Mouse (Mus musculus) cerebellum, adult 2 months (tissue): ENCODE results near the gene Ifna6. TPM values are rescaled to one million over a fixed set of nuclear protein-coding genes. Genes with fewer than 3 reads are reported as not detected.

ENCODE experiments used
- DNase-seq, 2 experiments: peaks; one replicate each; pipeline ENCODE4 v3.0.0; 2021
- H3K27ac ChIP-seq: fragments of 200-500 bp; 2 replicates; pipeline ENCODE4 v1.5.1; 2012; ENCODE audit warnings: low read length, control low read depth, inconsistent platforms; ENCODE audit not compliant: insufficient read depth
- H3K27me3 ChIP-seq: fragments of 200-500 bp; 2 replicates; pipeline ENCODE4 v1.6.1; 2012; ENCODE audit warnings: inconsistent platforms, mild to moderate bottlenecking, low read length, moderate library complexity; ENCODE audit not compliant: control insufficient read depth, insufficient read depth
- H3K4me1 ChIP-seq: fragments of 200-500 bp; 2 replicates; pipeline ENCODE4 v1.6.1; 2011; ENCODE audit warnings: low read length; ENCODE audit not compliant: control insufficient read depth, insufficient read depth
- H3K4me3 ChIP-seq: fragments of 200-500 bp; replicated peaks from 2 replicates; pipeline ENCODE3; 2011; ENCODE audit warnings: mild to moderate bottlenecking, low read depth, low read length, control low read depth; ENCODE audit not compliant: insufficient read depth
- CTCF ChIP-seq: fragments of 200-500 bp; IDR thresholded peaks from 2 replicates; pipeline ENCODE4 v1.5.1; 2011; ENCODE audit warnings: low read depth, mild to moderate bottlenecking, control low read depth, low read length, moderate library complexity, borderline replicate concordance; ENCODE audit not compliant: insufficient read depth
- POLR2A ChIP-seq: fragments of 200-500 bp; IDR thresholded peaks from 2 replicates; pipeline ENCODE4 v1.6.1; 2011; ENCODE audit warnings: low read length, control low read depth, borderline replicate concordance; ENCODE audit not compliant: insufficient read depth
- WGBS: fragments of 180-500 bp; shearing (Covaris S2); methylation state at CpG from one replicate; pipeline ENCODE4 v1.1.7; 2018; 5-methylcytosine and 5-hydroxymethylcytosine counted together
- polyA plus RNA-seq: library from polyadenylated mRNA; depleted of rRNA; stranded (reverse); fragments of >200 nt; gene quantifications from 2 replicates; pipeline ENCODE4 v1.2.3, GENCODE M21; 2012; rRNA removed

Ifna6 gene
- polyA plus RNA-seq, 1 experiment: not detected

DNA sequence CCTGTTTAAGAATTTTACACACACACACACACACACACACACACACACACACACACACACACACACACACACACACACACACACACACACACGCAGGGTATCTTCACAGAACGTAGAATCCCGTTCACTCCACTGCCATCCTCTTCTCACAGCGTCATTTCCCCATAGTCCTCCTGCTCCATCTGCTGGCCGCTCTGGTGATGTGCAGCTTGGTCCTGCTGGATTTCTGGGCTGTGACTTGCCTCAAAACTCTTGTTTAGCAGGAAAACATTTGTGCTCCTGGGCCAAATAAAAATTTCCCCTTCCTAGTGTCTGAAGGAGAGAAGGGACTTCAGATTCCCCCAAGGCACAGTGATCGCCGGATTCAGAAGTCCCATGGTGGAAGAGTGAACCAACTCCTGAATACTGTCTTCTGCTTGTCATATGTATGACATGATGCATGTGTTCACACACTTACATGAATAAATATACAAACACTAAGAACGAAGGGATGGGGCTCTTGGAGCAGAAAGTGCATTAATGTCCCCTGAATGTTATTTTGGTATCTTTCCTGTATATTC is 40.2 kb downstream of the Ifna6 start:
- TF ChIP-seq POLR2A: no peak
- TF ChIP-seq CTCF: peak; percentile 89
- WGBS: 1% methylated on average over 8 of the region's 8 CpGs
- Histone ChIP-seq H3K27ac (no peak overlapping the region), H3K27me3 (no peaks in the 10 kb centered on the region; the same call in 1 of the 2 replicates), H3K4me3 (peak overlapping the region; percentile 69), H3K4me1 (no peaks in the 10 kb centered on the region)
- DNase-seq: peak; percentile 59 to 72

DNA sequence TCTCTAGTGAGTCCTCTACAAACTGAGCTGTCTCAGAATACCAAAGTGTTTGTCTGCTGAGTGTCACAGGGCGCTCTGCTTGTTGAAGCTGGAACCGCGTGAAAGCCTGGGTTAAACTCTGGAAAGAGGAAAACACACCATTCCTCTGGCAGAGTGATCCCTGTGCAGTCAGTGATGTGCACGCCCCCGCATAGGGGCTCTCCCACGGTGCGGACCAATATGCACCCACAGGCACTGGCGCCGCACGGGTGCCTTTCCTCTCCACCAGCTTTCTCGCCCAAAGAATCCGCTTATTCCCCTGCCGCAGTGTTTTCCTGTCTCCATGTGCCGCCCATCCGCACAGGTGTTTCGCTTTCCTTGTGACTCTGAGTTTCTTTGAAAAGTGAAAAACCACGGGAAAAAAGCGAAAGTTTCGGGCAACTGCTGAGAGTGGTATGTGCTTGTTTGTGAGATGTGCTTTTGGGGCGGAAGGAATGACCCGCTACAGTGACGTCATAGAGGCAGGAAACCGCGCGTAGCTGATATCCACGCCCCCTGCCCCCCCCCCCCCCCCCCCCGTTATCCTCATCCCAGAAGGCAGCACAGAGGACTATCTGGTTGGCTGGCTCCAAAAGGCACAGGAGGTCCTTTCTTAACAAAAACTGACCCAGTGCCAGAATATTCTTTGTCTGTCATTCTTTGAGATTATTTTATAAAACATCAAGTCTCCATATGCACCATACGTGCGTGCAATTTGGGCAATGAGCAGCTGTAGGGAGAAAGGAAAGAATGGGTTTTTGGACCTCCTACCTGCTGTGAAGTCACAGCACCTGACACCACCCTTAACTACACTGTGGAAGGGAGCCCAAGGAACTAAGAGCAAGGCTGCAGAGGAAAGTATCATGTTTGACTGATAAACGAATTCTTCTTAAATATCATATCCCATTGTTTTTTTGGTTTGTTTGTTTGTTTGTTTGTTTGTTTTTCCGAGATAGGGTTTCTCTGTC is 41.0 kb downstream of the Ifna6 start:
- 7% methylated on average over 31 of the region's 31 CpGs for WGBS
- Histone ChIP-seq H3K4me1 (no peaks in the 10 kb centered on the region), H3K4me3 (peak overlapping the region; percentile 69), H3K27ac (no peak overlapping the region), H3K27me3 (no peaks in the 10 kb centered on the region; the same call in 1 of the 2 replicates)
- DNase-seq: peak; percentile 4 to 19
- no peak for TF ChIP-seq CTCF
- no peak for TF ChIP-seq POLR2A

DNA sequence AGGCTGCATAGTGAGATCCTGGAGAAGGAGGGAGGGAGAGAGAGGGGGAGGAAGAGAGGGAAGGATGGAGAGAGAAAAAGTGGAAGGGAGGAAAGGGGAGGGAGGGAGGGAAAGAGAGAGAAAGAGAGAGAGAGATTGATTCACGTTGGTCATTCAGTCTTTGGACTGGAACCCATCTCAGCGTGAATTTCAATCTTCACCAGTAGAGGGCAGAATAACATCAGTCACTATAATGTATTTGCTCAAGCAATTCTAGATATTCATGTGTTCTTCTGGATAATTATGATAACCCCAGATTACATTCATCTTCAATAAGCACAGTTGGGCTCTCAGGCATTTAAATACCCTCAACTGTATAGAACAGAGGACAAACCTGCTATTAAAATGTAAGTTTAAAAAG is 45.5 kb downstream of the Ifna6 start:
- DNase-seq: peak in 1 of 2 experiments; percentile 14
- H3K4me3 ChIP-seq: no peak overlapping the region
- no peaks in the 10 kb centered on the region for H3K4me1 ChIP-seq
- 2% methylated on average over 2 of the region's 2 CpGs for WGBS
- H3K27ac ChIP-seq: no peak overlapping the region
- H3K27me3 ChIP-seq: no peaks in the 10 kb centered on the region
- TF ChIP-seq CTCF (peak; percentile 21; the same call in 1 of the 2 replicates), POLR2A (no peak)

GRCm38 (mm10) chr4:88875435-88876095 is 48.3 kb downstream of the Ifna6 start:
- no peak for DNase-seq
- no peak for TF ChIP-seq CTCF
- TF ChIP-seq POLR2A: no peak
- no peak overlapping the region for H3K4me3 ChIP-seq
- 80% methylated on average over 4 of the region's 4 CpGs for WGBS
- no peak overlapping the region for H3K27ac ChIP-seq
- H3K27me3 ChIP-seq: no peaks in the 10 kb centered on the region
- no peaks in the 10 kb centered on the region for H3K4me1 ChIP-seq

- TF ChIP-seq POLR2A (no peak), CTCF (no peak)
- no peak overlapping the region for H3K27ac ChIP-seq
- no peaks in the 10 kb centered on the region for H3K27me3 ChIP-seq
- 79% methylated on average over 4 of the region's 4 CpGs for WGBS
- no peak for DNase-seq
- H3K4me1 ChIP-seq: no peaks in the 10 kb centered on the region
- H3K4me3 ChIP-seq: no peak overlapping the region
Measured at GRCm38 (mm10) chr4:88876520-88876919, 49.3 kb downstream of the Ifna6 start.

Other genes starting within 250 kb of the Ifna6 start
- not detected in 2 replicates for gene Ifna9, start 235.0 kb upstream of the Ifna6 start, polyA plus RNA-seq
- not detected in 2 replicates for gene Ifna12, start 224.0 kb upstream of the Ifna6 start, polyA plus RNA-seq
- gene C87499, start 193.0 kb upstream of the Ifna6 start, polyA plus RNA-seq: not detected in 2 replicates
- gene Ifna13, start 183.0 kb upstream of the Ifna6 start, polyA plus RNA-seq: not detected in 2 replicates
- gene Ifna16, start 150.5 kb upstream of the Ifna6 start, polyA plus RNA-seq: not detected in 2 replicates
- not detected in 2 replicates for gene Ifna2, start 143.5 kb upstream of the Ifna6 start, polyA plus RNA-seq
- not detected in 2 replicates for gene Ifnab, start 136.1 kb upstream of the Ifna6 start, polyA plus RNA-seq
- gene Gm26566, start 105.6 kb upstream of the Ifna6 start, polyA plus RNA-seq: 0.59 and 1.2 TPM in 2 replicates
- 43.6 and 44.7 TPM in 2 replicates for gene Klhl9, start 105.0 kb upstream of the Ifna6 start, polyA plus RNA-seq
- not detected in 2 replicates for gene Gm13271, start 72.5 kb upstream of the Ifna6 start, polyA plus RNA-seq
- gene Gm13283, start 67.3 kb upstream of the Ifna6 start, polyA plus RNA-seq: not detected in 2 replicates
- not detected in 2 replicates for gene Gm13290, start 53.6 kb upstream of the Ifna6 start, polyA plus RNA-seq
- not detected in 2 replicates for gene Gm13289, start 50.5 kb upstream of the Ifna6 start, polyA plus RNA-seq
- not detected in 2 replicates for gene Gm13272, start 47.6 kb upstream of the Ifna6 start, polyA plus RNA-seq
- not detected in 2 replicates for gene Ifnz, start 45.3 kb upstream of the Ifna6 start, polyA plus RNA-seq
- gene Gm13276, start 41.7 kb upstream of the Ifna6 start, polyA plus RNA-seq: not detected in 2 replicates
- gene Gm13277, start 38.8 kb upstream of the Ifna6 start, polyA plus RNA-seq: not detected in 2 replicates
- not detected in 2 replicates for gene Gm13278, start 35.9 kb upstream of the Ifna6 start, polyA plus RNA-seq
- gene Gm13275, start 32.9 kb upstream of the Ifna6 start, polyA plus RNA-seq: not detected in 2 replicates
- not detected in 2 replicates for gene Gm13279, start 30.0 kb upstream of the Ifna6 start, polyA plus RNA-seq
- not detected in 2 replicates for gene Gm13285, start 27.8 kb upstream of the Ifna6 start, polyA plus RNA-seq
- not detected in 2 replicates for gene Gm13287, start 24.2 kb upstream of the Ifna6 start, polyA plus RNA-seq
- gene Gm13288, start 21.9 kb upstream of the Ifna6 start, polyA plus RNA-seq: not detected in 2 replicates
- not detected in 2 replicates for gene Ifna7, start 11.2 kb upstream of the Ifna6 start, polyA plus RNA-seq
- not detected in 2 replicates for gene Ifna11, start 7.5 kb upstream of the Ifna6 start, polyA plus RNA-seq
- gene Ifna5, start 8.1 kb downstream of the Ifna6 start, polyA plus RNA-seq: not detected in 2 replicates
- not detected in 2 replicates for gene Ifna4, start 14.4 kb downstream of the Ifna6 start, polyA plus RNA-seq
- not detected in 2 replicates for gene Ifna1, start 22.7 kb downstream of the Ifna6 start, polyA plus RNA-seq
- not detected in 2 replicates for gene Ifne, start 52.8 kb downstream of the Ifna6 start, polyA plus RNA-seq